Mouse (Mus musculus): ENCODE measurements around the gene Apom. TPM values are rescaled to one million over a fixed set of nuclear protein-coding genes. Genes with fewer than 3 reads are reported as not detected.
A peak's percentile ranks its signal among the peaks of the same experiment; 100 is the strongest.
"Not testable (repeated sequence)": the region's sequence is repeated elsewhere in the genome, so short reads cannot be mapped to it uniquely, and the experiment has no call there.

Gene Apom
- polyA plus RNA-seq, 1 experiment from 2014 or later = 27.5 TPM

GRCm38 (mm10) chr17:35132174-35132560 is 317 bp upstream of the Apom start:
- H3K9me3 ChIP-seq (ENCODE audit: low read length) = no peaks in the 10 kb centered on the region
- H3K4me1 ChIP-seq (ENCODE audit: insufficient read depth, low read length) = peaks cover 27% of the 10 kb centered on the region
- H3K27me3 ChIP-seq (ENCODE audit: insufficient read depth, low read length) = no peaks in the 10 kb centered on the region
- peak overlapping the region; percentile 76; the same call in 1 of the 2 replicates for H3K27ac ChIP-seq (ENCODE audit: low read length)
- H3K4me3 ChIP-seq (ENCODE audit: low read length) = no peak overlapping the region
- WGBS = 52% methylated on average over 3 of the region's 3 CpGs
- no peak overlapping the region for H3K9ac ChIP-seq (replicated peaks; ENCODE audit: low read length)
- no peaks in the 10 kb centered on the region for H3K36me3 ChIP-seq (ENCODE audit: insufficient read depth, low read length)
- H3K4me2 ChIP-seq (replicated peaks; ENCODE audit: low read depth, low read length) = no peak overlapping the region
- no peak for ATAC-seq (ENCODE audit: low FRiP score, low TSS enrichment)

DNA sequence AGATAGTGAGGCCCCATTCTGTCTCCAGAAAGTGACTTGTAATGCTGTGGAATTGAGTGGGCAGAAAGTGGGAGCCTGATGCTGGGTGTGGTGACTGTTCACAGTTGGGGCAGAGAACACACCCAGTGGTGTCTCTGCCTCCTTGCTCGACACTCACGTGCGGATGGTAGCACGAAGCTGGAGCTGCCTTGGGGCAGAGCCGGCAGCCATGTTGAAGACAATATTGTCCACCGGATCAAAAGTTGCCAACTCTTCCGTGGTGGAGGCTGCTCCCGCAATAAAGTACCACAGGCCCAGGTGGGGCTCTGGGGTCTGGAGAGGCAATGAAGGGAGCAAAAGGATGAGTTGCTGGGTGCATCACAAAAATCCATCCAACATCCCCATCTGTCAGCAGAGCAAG is 812 bp downstream of the Apom start:
- Histone ChIP-seq H3K27me3 (ENCODE audit: insufficient read depth, low read length) (no peaks in the 10 kb centered on the region), H3K9me3 (ENCODE audit: low read length) (no peaks in the 10 kb centered on the region), H3K27ac (ENCODE audit: low read length) (peak overlapping the region; percentile 76), H3K9ac (replicated peaks; ENCODE audit: low read length) (no peak overlapping the region), H3K4me1 (ENCODE audit: insufficient read depth, low read length) (peaks cover 22% of the 10 kb centered on the region), H3K4me3 (ENCODE audit: low read length) (no peak overlapping the region), H3K36me3 (ENCODE audit: insufficient read depth, low read length) (no peaks in the 10 kb centered on the region), H3K4me2 (replicated peaks; ENCODE audit: low read depth, low read length) (peak overlapping the region; percentile 12; the same call in 1 of the 2 replicates)
- WGBS = 89% methylated on average over 8 of the region's 8 CpGs
- ATAC-seq (ENCODE audit: low FRiP score, low TSS enrichment) = no peak

- peak; percentile 24; the same call in 1 of the 2 replicates for ATAC-seq (ENCODE audit: low FRiP score, low TSS enrichment)
- Histone ChIP-seq H3K36me3 (ENCODE audit: insufficient read depth, low read length) (peaks cover 6% of the 10 kb centered on the region; the same call in 1 of the 2 replicates), H3K4me2 (replicated peaks; ENCODE audit: low read depth, low read length) (no peak overlapping the region), H3K4me1 (ENCODE audit: insufficient read depth, low read length) (peaks cover 32% of the 10 kb centered on the region), H3K27ac (ENCODE audit: low read length) (no peak overlapping the region), H3K9ac (replicated peaks; ENCODE audit: low read length) (no peak overlapping the region), H3K27me3 (ENCODE audit: insufficient read depth, low read length) (no peaks in the 10 kb centered on the region), H3K9me3 (ENCODE audit: low read length) (no peaks in the 10 kb centered on the region), H3K4me3 (ENCODE audit: low read length) (no peak overlapping the region)
- 39% methylated on average over 11 of the region's 11 CpGs for WGBS
Measured at GRCm38 (mm10) chr17:35128996-35129395, 2.9 kb downstream of the Apom start.

GRCm38 (mm10) chr17:35127017-35127416 is 4.8 kb downstream of the Apom start:
- H3K27ac ChIP-seq (ENCODE audit: low read length) = peak overlapping the region; percentile 78; the same call in 1 of the 2 replicates

DNA sequence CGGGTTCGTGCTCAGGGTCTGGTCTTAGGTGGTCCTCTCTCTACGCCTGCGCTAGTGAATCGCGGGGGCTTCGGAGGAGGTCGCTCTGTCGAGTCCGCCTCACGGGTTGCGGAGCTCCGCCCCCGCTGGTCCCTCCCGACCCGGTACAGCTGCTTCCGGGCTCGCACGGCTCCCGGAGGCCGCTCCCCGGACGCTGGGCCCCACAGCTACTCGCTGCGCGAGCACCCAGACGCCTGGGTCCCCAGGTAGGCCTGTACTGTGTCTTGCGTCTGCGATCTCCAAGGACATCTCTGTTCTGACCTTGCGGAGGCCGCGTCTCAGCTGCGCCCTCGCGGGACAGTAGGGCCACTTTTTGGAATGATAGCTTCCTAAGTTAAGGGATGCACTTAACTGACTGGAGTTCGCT is 5.6 kb downstream of the Apom start, which contains the start of gene D17H6S53E:
Gene D17H6S53E (plus strand): TSS at position 168 of the 406 bp plus-strand sequence.
- H3K9me3 ChIP-seq (ENCODE audit: low read length) = no peaks in the 10 kb centered on the region
- H3K27ac ChIP-seq (ENCODE audit: low read length) = peak within 1 kb of the TSS; percentile 78
- ATAC-seq (ENCODE audit: low FRiP score, low TSS enrichment) = peak; percentile 60
- peaks cover 12% of the 10 kb centered on the region; the same call in 1 of the 2 replicates for H3K36me3 ChIP-seq (ENCODE audit: insufficient read depth, low read length)
- H3K9ac ChIP-seq (replicated peaks; ENCODE audit: low read length) = peak within 1 kb of the TSS; percentile 76
- under 1% methylated on average over 36 of the region's 36 CpGs for WGBS
- H3K4me2 ChIP-seq (replicated peaks; ENCODE audit: low read depth, low read length) = peak within 1 kb of the TSS; percentile 70
- H3K4me1 ChIP-seq (ENCODE audit: insufficient read depth, low read length) = peaks cover 36% of the 10 kb centered on the region
- peak within 1 kb of the TSS; percentile 60 for H3K4me3 ChIP-seq (ENCODE audit: low read length)
- H3K27me3 ChIP-seq (ENCODE audit: insufficient read depth, low read length) = no peaks in the 10 kb centered on the region

More at GRCm38 (mm10) chr17:35127017-35127416, 4.8 kb downstream of the Apom start:
- 54% methylated on average over 13 of the region's 13 CpGs for WGBS
- H3K4me3 ChIP-seq (ENCODE audit: low read length) = peak overlapping the region; percentile 60
- ATAC-seq (ENCODE audit: low FRiP score, low TSS enrichment) = no peak
- H3K9ac ChIP-seq (replicated peaks; ENCODE audit: low read length) = peak overlapping the region; percentile 76
- no peaks in the 10 kb centered on the region for H3K9me3 ChIP-seq (ENCODE audit: low read length)
- H3K27me3 ChIP-seq (ENCODE audit: insufficient read depth, low read length) = no peaks in the 10 kb centered on the region
- peaks cover 36% of the 10 kb centered on the region for H3K4me1 ChIP-seq (ENCODE audit: insufficient read depth, low read length)
- peaks cover 12% of the 10 kb centered on the region; the same call in 1 of the 2 replicates for H3K36me3 ChIP-seq (ENCODE audit: insufficient read depth, low read length)
- H3K4me2 ChIP-seq (replicated peaks; ENCODE audit: low read depth, low read length) = peak overlapping the region; percentile 70

- no peaks in the 10 kb centered on the region for H3K9me3 ChIP-seq (ENCODE audit: low read length)
- 34% methylated on average over 6 of the region's 6 CpGs for WGBS
- no peak for ATAC-seq (ENCODE audit: low FRiP score, low TSS enrichment)
- H3K4me3 ChIP-seq (ENCODE audit: low read length) = peak overlapping the region; percentile 60
- H3K9ac ChIP-seq (replicated peaks; ENCODE audit: low read length) = peak overlapping the region; percentile 76
- peaks cover 12% of the 10 kb centered on the region; the same call in 1 of the 2 replicates for H3K36me3 ChIP-seq (ENCODE audit: insufficient read depth, low read length)
- H3K4me2 ChIP-seq (replicated peaks; ENCODE audit: low read depth, low read length) = peak overlapping the region; percentile 70
- peak overlapping the region; percentile 78 for H3K27ac ChIP-seq (ENCODE audit: low read length)
- no peaks in the 10 kb centered on the region for H3K27me3 ChIP-seq (ENCODE audit: insufficient read depth, low read length)
- peaks cover 37% of the 10 kb centered on the region for H3K4me1 ChIP-seq (ENCODE audit: insufficient read depth, low read length)
Measured at GRCm38 (mm10) chr17:35125578-35125977, 6.3 kb downstream of the Apom start.

DNA sequence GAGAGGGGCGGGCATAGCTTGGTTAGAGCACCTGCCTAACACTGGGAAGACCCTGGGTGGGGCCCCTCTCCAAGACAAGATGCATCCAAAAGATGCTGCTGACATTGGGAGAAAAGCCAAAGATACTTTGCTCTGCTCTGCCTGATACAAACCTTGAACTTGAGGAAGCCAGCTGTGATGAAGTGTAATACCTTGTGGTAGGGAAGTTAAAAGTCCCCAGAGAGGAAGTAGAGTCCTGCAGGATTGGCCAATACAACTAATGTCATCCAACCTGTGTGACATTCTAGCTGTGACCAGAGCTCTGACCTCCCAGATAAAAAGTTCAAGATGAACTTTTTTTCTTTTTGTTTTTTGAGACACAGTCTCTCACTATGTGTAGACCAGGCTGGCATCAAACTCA is 6.8 kb downstream of the Apom start:
- peak overlapping the region; percentile 70; the same call in 1 of the 2 replicates for H3K4me2 ChIP-seq (replicated peaks; ENCODE audit: low read depth, low read length)
- no peak overlapping the region for H3K4me3 ChIP-seq (ENCODE audit: low read length)
- H3K4me1 ChIP-seq (ENCODE audit: insufficient read depth, low read length) = peaks cover 42% of the 10 kb centered on the region
- H3K27me3 ChIP-seq (ENCODE audit: insufficient read depth, low read length) = no peaks in the 10 kb centered on the region
- WGBS = 87% methylated on average over 1 of the region's 1 CpGs
- H3K9ac ChIP-seq (replicated peaks; ENCODE audit: low read length) = peak overlapping the region; percentile 76; the same call in 1 of the 2 replicates
- peaks cover 12% of the 10 kb centered on the region; the same call in 1 of the 2 replicates for H3K36me3 ChIP-seq (ENCODE audit: insufficient read depth, low read length)
- ATAC-seq (ENCODE audit: low FRiP score, low TSS enrichment) = no peak
- no peak overlapping the region for H3K27ac ChIP-seq (ENCODE audit: low read length)
- no peaks in the 10 kb centered on the region for H3K9me3 ChIP-seq (ENCODE audit: low read length)

GRCm38 (mm10) chr17:35124261-35124896 is 7.5 kb downstream of the Apom start:
- WGBS = 92% methylated on average over 12 of the region's 12 CpGs
- not testable (repeated sequence) for H3K27me3 ChIP-seq (ENCODE audit: insufficient read depth, low read length); H3K4me2 ChIP-seq (replicated peaks; ENCODE audit: low read depth, low read length); H3K27ac ChIP-seq (ENCODE audit: low read length); ATAC-seq (ENCODE audit: low FRiP score, low TSS enrichment); H3K9me3 ChIP-seq (ENCODE audit: low read length); H3K9ac ChIP-seq (replicated peaks; ENCODE audit: low read length); H3K4me3 ChIP-seq (ENCODE audit: low read length)
- Histone ChIP-seq H3K4me1 (ENCODE audit: insufficient read depth, low read length) (peaks cover 48% of the 10 kb centered on the region), H3K36me3 (ENCODE audit: insufficient read depth, low read length) (peaks cover 17% of the 10 kb centered on the region; the same call in 1 of the 2 replicates)

DNA sequence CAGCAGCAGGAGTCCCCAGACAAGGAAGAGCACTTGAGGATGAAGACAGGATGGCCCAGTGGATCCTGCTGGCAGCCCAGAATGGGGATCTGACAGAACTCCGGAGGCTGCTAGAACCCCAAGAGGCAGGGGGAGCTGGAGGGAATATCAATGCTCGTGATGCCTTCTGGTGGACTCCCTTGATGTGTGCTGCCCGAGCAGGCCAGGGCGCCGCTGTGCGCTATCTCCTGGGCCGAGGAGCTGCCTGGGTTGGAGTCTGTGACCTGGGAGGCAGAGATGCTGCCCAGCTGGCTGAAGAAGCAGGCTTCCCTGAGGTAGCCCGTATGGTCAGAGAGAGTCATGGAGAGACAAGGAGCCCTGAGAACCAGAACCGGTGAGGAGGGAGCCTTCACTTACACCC is 8.6 kb downstream of the Apom start:
- H3K4me3 ChIP-seq (ENCODE audit: low read length); H3K27ac ChIP-seq (ENCODE audit: low read length); H3K9me3 ChIP-seq (ENCODE audit: low read length); H3K9ac ChIP-seq (replicated peaks; ENCODE audit: low read length); ATAC-seq (ENCODE audit: low FRiP score, low TSS enrichment); H3K4me2 ChIP-seq (replicated peaks; ENCODE audit: low read depth, low read length); H3K27me3 ChIP-seq (ENCODE audit: insufficient read depth, low read length): not testable (repeated sequence)
- WGBS = 88% methylated on average over 9 of the region's 9 CpGs
- Histone ChIP-seq H3K4me1 (ENCODE audit: insufficient read depth, low read length) (peaks cover 40% of the 10 kb centered on the region), H3K36me3 (ENCODE audit: insufficient read depth, low read length) (peaks cover 25% of the 10 kb centered on the region)

DNA sequence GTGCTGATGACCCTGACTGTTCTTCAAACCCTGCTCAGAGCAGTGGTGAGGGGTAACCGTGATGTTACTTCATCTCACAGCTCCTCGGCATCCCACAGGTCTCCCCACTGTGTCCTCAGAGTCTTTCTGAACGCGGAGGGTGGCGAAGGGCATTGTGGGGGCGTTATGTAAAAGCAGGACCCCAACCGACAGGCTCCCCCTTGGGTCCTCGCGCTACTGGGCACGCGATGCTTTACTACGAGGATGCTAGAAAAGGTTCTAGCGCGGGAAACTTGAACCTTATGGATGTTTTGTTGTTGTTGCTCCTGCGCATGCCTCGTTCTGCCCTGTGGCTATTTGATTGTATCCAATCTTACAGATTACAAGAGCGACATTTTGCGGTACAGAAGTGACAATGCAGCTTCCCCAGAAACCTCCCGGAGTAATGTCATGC is 10.0 kb downstream of the Apom start, which contains the start of gene Csnk2b:
Gene Csnk2b (minus strand): TSS at position 183 of the 433 bp plus-strand sequence.
- H3K9me3 ChIP-seq (ENCODE audit: low read length) = no peaks in the 10 kb centered on the region
- ATAC-seq (ENCODE audit: low FRiP score, low TSS enrichment) = no peak; the same call in 1 of the 2 replicates
- H3K4me2 ChIP-seq (replicated peaks; ENCODE audit: low read depth, low read length) = peak within 1 kb of the TSS; percentile 90
- H3K9ac ChIP-seq (replicated peaks; ENCODE audit: low read length) = peak within 1 kb of the TSS; percentile 97
- peak within 1 kb of the TSS; percentile 85 for H3K27ac ChIP-seq (ENCODE audit: low read length)
- H3K4me1 ChIP-seq (ENCODE audit: insufficient read depth, low read length) = peaks cover 30% of the 10 kb centered on the region
- H3K36me3 ChIP-seq (ENCODE audit: insufficient read depth, low read length) = peaks cover 35% of the 10 kb centered on the region
- 0% methylated on average over 19 of the region's 19 CpGs for WGBS
- H3K27me3 ChIP-seq (ENCODE audit: insufficient read depth, low read length) = no peaks in the 10 kb centered on the region
- peak within 1 kb of the TSS; percentile 96 for H3K4me3 ChIP-seq (ENCODE audit: low read length)
